Mouse (Mus musculus) left cerebral cortex, adult 2 months (tissue): ENCODE measurements at regions not wholly inside any gene's neighbourhood (a gene's known extent, or its start where the extent isn't known, plus 50 kb on each side); places are given as distances from the start of the nearest gene placed in this dataset.

Experiments
- DNase-seq, 2 experiments: peaks; one replicate each; pipeline ENCODE4 v3.0.0; 2021 to 2022; ENCODE audit warnings: low spot score in 2 of 2, mixed read lengths in 1 of 2; ENCODE audit errors: extremely low spot score in 1 of 2
- H3K27ac ChIP-seq: fragments of 200-600 bp; 2 replicates; pipeline ENCODE4 v1.8.1; 2022
- H3K4me3 ChIP-seq: fragments of 200-600 bp; 2 replicates; pipeline ENCODE4 v1.8.1; 2022
- CTCF ChIP-seq: fragments of 200-600 bp; IDR thresholded peaks from 2 replicates; pipeline ENCODE4 v1.8.1; 2022; ENCODE audit warnings: antibody characterized with exemption, mild to moderate bottlenecking, moderate library complexity
- intact Hi-C: fragments of 180-260 bp; cut with DNase I; formaldehyde crosslinking; loops from one replicate; pipeline ENCODE4 v1.15.1; 2025

GRCm38 (mm10) chr9:30522595-30523350 lies 95.9 kb downstream of the Snx19 start:
- DNase-seq, result no peak
- Histone ChIP-seq H3K27ac (no peak overlapping the region), H3K4me3 (no peak overlapping the region)
- no peak for TF ChIP-seq CTCF
- intact Hi-C loops, result no loop called here

DNA sequence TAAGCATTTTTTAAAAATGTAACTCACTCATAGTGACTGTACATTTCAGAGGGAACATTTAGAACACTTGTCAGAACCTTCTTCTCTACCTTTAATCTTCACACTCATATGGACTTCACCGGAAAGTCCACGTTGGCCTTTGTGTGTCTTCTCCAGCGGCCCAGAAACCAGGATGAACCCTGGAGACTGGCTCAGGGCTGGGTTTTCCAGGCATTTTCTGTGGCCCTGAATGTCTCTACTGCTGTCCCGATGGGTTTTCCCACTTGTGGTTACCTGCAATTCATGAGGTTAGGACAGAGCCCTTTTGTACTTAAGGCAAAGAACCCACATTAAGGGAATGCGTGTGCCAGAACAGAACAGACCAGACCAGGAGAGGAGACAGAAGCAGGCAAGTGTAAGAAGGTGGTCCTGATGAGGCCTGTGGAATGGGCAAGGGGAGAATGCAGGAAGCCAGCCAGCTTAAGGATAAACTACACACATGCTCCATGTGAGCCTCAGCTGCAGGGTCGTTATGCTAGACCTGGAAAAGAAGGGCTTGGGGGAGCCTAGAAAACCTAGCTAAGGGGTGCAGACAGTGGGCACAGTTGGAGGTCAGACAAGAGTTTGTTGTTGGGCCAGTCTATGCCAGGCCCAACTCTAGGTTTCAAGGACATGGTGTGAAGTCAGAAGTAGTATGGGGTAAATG lies 94.8 kb downstream of the Snx19 start:
- no peak for DNase-seq
- peak overlapping the region; percentile 77; the same call in 1 of the 2 replicates for H3K27ac ChIP-seq
- intact Hi-C loops, result no loop called here
- no peak for TF ChIP-seq CTCF
- no peak overlapping the region for H3K4me3 ChIP-seq

DNA sequence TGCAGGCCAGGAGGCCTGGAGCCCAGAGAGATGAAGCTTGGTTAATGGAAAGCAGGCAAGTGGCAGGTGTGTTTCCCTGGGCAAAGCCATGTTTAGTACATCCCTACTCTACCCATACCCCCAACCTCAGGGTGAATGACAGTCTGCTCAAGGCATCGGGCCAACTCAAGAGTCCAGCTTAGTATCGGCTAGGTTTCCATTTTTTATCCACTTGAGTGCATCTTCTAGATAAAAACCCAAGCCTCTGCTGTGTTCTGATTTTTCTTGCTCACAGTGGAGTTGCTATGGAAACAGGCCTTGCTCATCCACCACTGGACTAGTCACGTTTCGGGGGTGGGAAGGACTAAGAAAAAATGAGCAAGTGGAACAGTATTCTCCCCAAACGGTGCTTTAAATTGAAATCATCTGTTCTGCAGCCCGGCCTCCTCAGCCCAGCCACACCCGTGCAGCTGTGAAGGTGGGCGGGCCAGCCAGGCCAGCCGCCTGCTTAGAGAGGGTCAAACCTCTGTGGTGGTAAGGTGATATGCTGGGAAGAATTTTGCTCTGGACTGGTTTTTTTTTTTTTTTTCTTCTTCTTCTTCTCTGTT lies 94.0 kb downstream of the Snx19 start:
- intact Hi-C loops, result no loop called here
- H3K27ac ChIP-seq, result peak overlapping the region; percentile 77
- DNase-seq, result peak; percentile 55 to 56
- no peak overlapping the region for H3K4me3 ChIP-seq
- TF ChIP-seq CTCF, result no peak

DNA sequence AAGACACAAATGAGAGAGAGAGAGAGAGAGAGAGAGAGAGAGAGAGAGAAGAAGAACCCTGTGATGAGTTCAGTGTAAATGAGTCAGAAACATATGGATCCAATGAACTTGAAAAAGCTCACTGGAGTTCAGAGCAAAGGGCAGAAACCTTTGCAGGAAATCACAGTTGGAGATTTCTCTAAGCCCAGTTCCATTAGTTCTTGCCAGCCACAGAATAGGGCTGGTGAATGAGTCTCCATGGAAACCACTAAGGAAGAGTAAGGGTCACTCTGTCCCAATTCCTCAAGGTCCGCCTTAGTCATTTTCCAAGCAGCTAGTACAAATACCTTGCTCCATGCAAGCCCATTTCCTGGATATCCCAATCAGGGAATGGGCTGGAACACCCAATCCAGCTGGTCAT lies 93.2 kb downstream of the Snx19 start:
- no peak overlapping the region for H3K4me3 ChIP-seq
- intact Hi-C loops, result no loop called here
- no peak for TF ChIP-seq CTCF
- H3K27ac ChIP-seq, result peak overlapping the region; percentile 77; the same call in 1 of the 2 replicates
- DNase-seq, result no peak

DNA sequence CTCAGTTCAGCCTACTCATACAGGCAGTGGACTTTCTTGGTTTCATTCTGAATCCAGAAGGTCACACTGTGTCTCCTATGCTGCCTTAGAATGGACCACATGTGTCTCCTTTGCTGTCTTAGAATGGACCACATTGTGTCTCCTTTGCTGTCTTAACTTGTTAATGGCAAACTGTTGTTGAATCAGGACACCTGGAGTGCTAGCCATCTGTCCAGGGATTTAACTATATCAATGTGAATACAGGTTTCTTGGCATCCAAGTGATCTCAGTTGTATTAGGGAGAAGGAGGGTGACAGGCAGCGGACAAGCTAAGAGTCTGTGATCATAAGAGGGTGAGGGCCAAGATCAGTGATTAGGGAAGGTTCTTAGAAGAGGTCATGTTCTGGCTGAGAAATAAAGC lies 92.3 kb downstream of the Snx19 start:
- DNase-seq, result no peak
- no peak overlapping the region for H3K27ac ChIP-seq
- no peak for TF ChIP-seq CTCF
- no peak overlapping the region for H3K4me3 ChIP-seq
- intact Hi-C loops, result no loop called here
